Comparison of ENCODE assay signal across 15 mouse cellular contexts in genomic region chr13:63148157-63148556, GRCm38 (mm10).
A peak's percentile ranks its signal among the peaks of the same experiment; 100 is the strongest.
DNase-seq lines count a peak whose midpoint lies in the region; ATAC-seq lines count a peak whose summit lies in the region.
"Had no signal": no experiment of that assay in that cellular context is flagged by ENCODE, and none has a peak within 500 bp of the region (broad histone marks: within the 10 kb centered on the region; RNA-seq: fewer than 3 reads in every experiment).

No protein-coding gene starts in this region.

- H3K4me3 ChIP-seq in hindbrain, embryonic 11.5 days (ENCODE audit: low read depth, low read length) = no peak overlapping the region
- no peak overlapping the region for H3K4me3 ChIP-seq in hindbrain, embryonic 12.5 days
- no peak overlapping the region for H3K4me3 ChIP-seq in limb, embryonic 12.5 days (replicated peaks)
- no peak overlapping the region for H3K4me3 ChIP-seq in limb, embryonic 10.5 days
- H3K4me3 ChIP-seq: embryonic facial prominence, embryonic 13.5 days; liver, embryonic 12.5 days; megakaryocyte, embryonic 14.5 days; neural tube, embryonic 15.5 days had no signal

- ATAC-seq in hindbrain, embryonic 11.5 days (ENCODE audit: low FRiP score) = no peak
- ATAC-seq in hindbrain, embryonic 12.5 days (ENCODE audit: low FRiP score) = no peak
- ATAC-seq in limb, embryonic 12.5 days (ENCODE audit: insufficient number of reproducible peaks, insufficient read depth, low FRiP score, low TSS enrichment, low read depth) = no peak
- no peak for ATAC-seq in frontal cortex, adult (ENCODE audit: low TSS enrichment)
- ATAC-seq: liver, embryonic 12.5 days had no signal

- no peak overlapping the region for H3K4me2 ChIP-seq in hindbrain, embryonic 11.5 days (replicated peaks; ENCODE audit: low read depth, low read length)
- H3K4me2 ChIP-seq in hindbrain, embryonic 12.5 days (replicated peaks) = no peak overlapping the region
- no peak overlapping the region for H3K4me2 ChIP-seq in limb, embryonic 12.5 days
- H3K4me2 ChIP-seq: embryonic facial prominence, embryonic 13.5 days; liver, embryonic 12.5 days; neural tube, embryonic 15.5 days had no signal

- no peaks in the 10 kb centered on the region for H3K36me3 ChIP-seq in hindbrain, embryonic 11.5 days (ENCODE audit: control insufficient read depth, insufficient read depth, low read length)
- H3K36me3 ChIP-seq in hindbrain, embryonic 12.5 days = no peaks in the 10 kb centered on the region
- no peaks in the 10 kb centered on the region for H3K36me3 ChIP-seq in limb, embryonic 12.5 days
- H3K36me3 ChIP-seq in limb, embryonic 10.5 days = no peaks in the 10 kb centered on the region
- H3K36me3 ChIP-seq: embryonic facial prominence, embryonic 13.5 days; liver, embryonic 12.5 days; neural tube, embryonic 15.5 days had no signal

- DNase-seq in hindbrain, embryonic 11.5 days (ENCODE audit: low spot score) = peak; percentile 22
- no peak for DNase-seq in limb, embryonic 10.5 days (ENCODE audit: low spot score)
- DNase-seq in brain, adult 2 months (ENCODE audit: low read depth, low spot score) = peak; percentile 10
- peak; percentile 21 to 59 for DNase-seq in kidney, postnatal 25 days
- DNase-seq in thymus, postnatal 36 days = no peak
- DNase-seq: cerebellum, adult 11-12 months; gastrocnemius, postnatal 25 days; thymus, postnatal 14 days had no signal

- H3K27ac ChIP-seq in hindbrain, embryonic 11.5 days (ENCODE audit: low read depth, low read length) = no peak overlapping the region
- H3K27ac ChIP-seq in hindbrain, embryonic 12.5 days = no peak overlapping the region
- H3K27ac ChIP-seq in limb, embryonic 12.5 days = peak overlapping the region; percentile 5; the same call in 1 of the 2 replicates
- no peak overlapping the region for H3K27ac ChIP-seq in limb, embryonic 10.5 days
- H3K27ac ChIP-seq: embryonic facial prominence, embryonic 13.5 days; liver, embryonic 12.5 days; neural tube, embryonic 15.5 days had no signal

- H3K9ac ChIP-seq in hindbrain, embryonic 11.5 days (ENCODE audit: low read depth, low read length) = no peak overlapping the region
- H3K9ac ChIP-seq in hindbrain, embryonic 12.5 days = no peak overlapping the region
- no peak overlapping the region for H3K9ac ChIP-seq in limb, embryonic 12.5 days (replicated peaks)
- H3K9ac ChIP-seq: embryonic facial prominence, embryonic 13.5 days; liver, embryonic 12.5 days; neural tube, embryonic 15.5 days had no signal

- H3K9me3 ChIP-seq in hindbrain, embryonic 11.5 days (ENCODE audit: control insufficient read depth, low read length) = no peaks in the 10 kb centered on the region
- H3K9me3 ChIP-seq in hindbrain, embryonic 12.5 days (replicated peaks) = no peaks in the 10 kb centered on the region
- H3K9me3 ChIP-seq in limb, embryonic 12.5 days = 0 out of 2 replicates have a peak, but pooled peaks cover 4% of the 10 kb centered on the region
- H3K9me3 ChIP-seq in limb, embryonic 10.5 days (replicated peaks) = no peaks in the 10 kb centered on the region
- H3K9me3 ChIP-seq: embryonic facial prominence, embryonic 13.5 days; liver, embryonic 12.5 days; megakaryocyte, embryonic 14.5 days; neural tube, embryonic 15.5 days had no signal

- 33% methylated on average over 1 of the region's 1 CpGs for whole genome bisulfite sequencing in hindbrain, embryonic 11.5 days
- WGBS in hindbrain, embryonic 12.5 days = 19% methylated on average over 1 of the region's 1 CpGs
- WGBS in limb, embryonic 12.5 days = 80% methylated on average over 1 of the region's 1 CpGs
- WGBS in limb, embryonic 10.5 days = 74% methylated on average over 1 of the region's 1 CpGs

- no peaks in the 10 kb centered on the region for H3K27me3 ChIP-seq in hindbrain, embryonic 11.5 days (ENCODE audit: control insufficient read depth, insufficient read depth, low read length)
- no peaks in the 10 kb centered on the region for H3K27me3 ChIP-seq in hindbrain, embryonic 12.5 days
- no peaks in the 10 kb centered on the region for H3K27me3 ChIP-seq in limb, embryonic 12.5 days
- peaks cover 15% of the 10 kb centered on the region; the same call in 1 of the 2 replicates for H3K27me3 ChIP-seq in limb, embryonic 10.5 days (ENCODE audit: low read depth, poor library complexity, severe bottlenecking)
- H3K27me3 ChIP-seq: embryonic facial prominence, embryonic 13.5 days; liver, embryonic 12.5 days; neural tube, embryonic 15.5 days had no signal

- H3K4me1 ChIP-seq in hindbrain, embryonic 11.5 days (replicated peaks; ENCODE audit: control insufficient read depth, insufficient read depth, low read length) = no peaks in the 10 kb centered on the region
- H3K4me1 ChIP-seq in hindbrain, embryonic 12.5 days = peaks cover 8% of the 10 kb centered on the region
- peaks cover 25% of the 10 kb centered on the region for H3K4me1 ChIP-seq in limb, embryonic 12.5 days (replicated peaks)
- H3K4me1 ChIP-seq in limb, embryonic 10.5 days = peaks cover 5% of the 10 kb centered on the region
- H3K4me1 ChIP-seq: neural tube, embryonic 15.5 days had no signal

Comparison
In these comparisons a context has a peak if more than half of its experiments do, and no peak if none do; other contexts are left out.
1. DNase-seq: peak in hindbrain, embryonic 11.5 days (single experiment), brain, adult 2 months (single experiment) and kidney, postnatal 25 days (2 of 2); none in limb, embryonic 10.5 days (single experiment) and thymus, postnatal 36 days (0 of 2).